Mouse (Mus musculus): ENCODE results near the gene Car10. TPM values are rescaled to one million over a fixed set of nuclear protein-coding genes. Genes with fewer than 3 reads are reported as not detected.

The Car10 gene
- polyA plus RNA-seq, 1 experiment from 2014 or later = 0.06 TPM

GRCm38 (mm10) chr11:93501671-93502070 lies 403.8 kb downstream of the Car10 start:
- H3K9me3 ChIP-seq (replicated peaks) = no peaks in the 10 kb centered on the region
- no peak overlapping the region for H3K4me3 ChIP-seq
- no peak overlapping the region for H3K27ac ChIP-seq (ENCODE audit: poor library complexity, severe bottlenecking)
- no peak for ATAC-seq (ENCODE audit: insufficient number of reproducible peaks, low FRiP score)
- no peaks in the 10 kb centered on the region for H3K4me1 ChIP-seq (replicated peaks)
- H3K27me3 ChIP-seq (replicated peaks) = no peaks in the 10 kb centered on the region
- H3K36me3 ChIP-seq = no peaks in the 10 kb centered on the region
- 82% methylated on average over 5 of the region's 5 CpGs for WGBS
- H3K9ac ChIP-seq = no peak overlapping the region
- H3K4me2 ChIP-seq = no peak overlapping the region

DNA sequence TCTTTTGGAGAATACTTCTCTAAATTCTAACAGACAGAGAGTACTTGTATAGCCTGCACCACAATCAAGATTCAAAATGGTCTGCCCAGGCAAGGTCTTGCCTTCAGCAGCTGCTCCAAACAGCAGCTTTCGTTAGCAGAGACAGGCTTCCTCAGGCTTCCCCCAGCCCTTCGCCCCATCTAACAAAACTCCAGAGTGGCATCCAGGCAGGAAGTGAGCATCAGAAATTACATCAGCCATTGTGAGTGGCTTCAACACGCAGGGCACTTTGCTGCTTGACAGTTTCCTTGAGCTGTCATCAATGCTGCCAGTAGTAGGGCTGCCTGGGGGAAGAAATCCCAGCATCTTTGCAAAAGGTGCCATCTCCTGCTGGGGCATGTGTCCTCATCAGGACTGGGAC lies 405.0 kb downstream of the Car10 start:
- no peak for ATAC-seq (ENCODE audit: insufficient number of reproducible peaks, low FRiP score)
- H3K4me2 ChIP-seq = no peak overlapping the region
- no peaks in the 10 kb centered on the region for H3K9me3 ChIP-seq (replicated peaks)
- no peak overlapping the region for H3K9ac ChIP-seq
- H3K27me3 ChIP-seq (replicated peaks) = no peaks in the 10 kb centered on the region
- no peaks in the 10 kb centered on the region for H3K36me3 ChIP-seq
- no peak overlapping the region for H3K27ac ChIP-seq (ENCODE audit: poor library complexity, severe bottlenecking)
- no peak overlapping the region for H3K4me3 ChIP-seq
- H3K4me1 ChIP-seq (replicated peaks) = no peaks in the 10 kb centered on the region
- WGBS = 34% methylated on average over 3 of the region's 3 CpGs

DNA sequence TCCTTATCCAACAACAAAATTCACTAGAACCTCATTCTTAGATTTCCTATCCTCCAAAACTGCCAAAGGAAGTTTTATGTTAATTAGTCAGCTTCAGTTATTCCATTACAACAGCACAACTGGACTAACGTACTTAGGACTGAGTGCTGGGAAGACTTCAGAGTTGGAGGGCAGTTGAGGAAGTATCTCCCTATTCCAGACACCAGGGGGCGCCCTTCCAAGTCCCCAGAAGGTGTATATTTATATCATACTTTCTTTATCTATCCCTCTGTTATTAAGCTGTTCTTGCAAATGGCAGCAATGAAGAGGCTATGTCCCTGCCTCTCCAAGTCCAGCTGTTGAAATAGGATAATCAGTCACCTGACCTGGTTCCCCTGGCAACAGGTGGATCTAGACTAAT lies 405.6 kb downstream of the Car10 start:
- no peaks in the 10 kb centered on the region for H3K36me3 ChIP-seq
- no peaks in the 10 kb centered on the region for H3K27me3 ChIP-seq (replicated peaks)
- H3K4me1 ChIP-seq (replicated peaks) = no peaks in the 10 kb centered on the region
- H3K27ac ChIP-seq (ENCODE audit: poor library complexity, severe bottlenecking) = no peak overlapping the region
- no peak overlapping the region for H3K9ac ChIP-seq
- H3K4me2 ChIP-seq = no peak overlapping the region
- no peak overlapping the region for H3K4me3 ChIP-seq
- WGBS = 26% methylated on average over 2 of the region's 2 CpGs
- H3K9me3 ChIP-seq (replicated peaks) = no peaks in the 10 kb centered on the region
- no peak for ATAC-seq (ENCODE audit: insufficient number of reproducible peaks, low FRiP score)

- H3K4me3 ChIP-seq = no peak overlapping the region
- no peak for ATAC-seq (ENCODE audit: insufficient number of reproducible peaks, low FRiP score)
- no peaks in the 10 kb centered on the region for H3K4me1 ChIP-seq (replicated peaks)
- H3K27me3 ChIP-seq (replicated peaks) = no peaks in the 10 kb centered on the region
- H3K36me3 ChIP-seq = no peaks in the 10 kb centered on the region
- 59% methylated on average over 11 of the region's 11 CpGs for WGBS
- no peak overlapping the region for H3K9ac ChIP-seq
- no peak overlapping the region for H3K4me2 ChIP-seq
- no peaks in the 10 kb centered on the region for H3K9me3 ChIP-seq (replicated peaks)
- H3K27ac ChIP-seq (ENCODE audit: poor library complexity, severe bottlenecking) = no peak overlapping the region
Measured at GRCm38 (mm10) chr11:93509527-93510235, 411.9 kb downstream of the Car10 start.

- Histone ChIP-seq H3K27ac (ENCODE audit: poor library complexity, severe bottlenecking) (no peak overlapping the region), H3K4me2 (no peak overlapping the region), H3K4me1 (replicated peaks) (no peaks in the 10 kb centered on the region), H3K9ac (no peak overlapping the region), H3K4me3 (no peak overlapping the region), H3K36me3 (no peaks in the 10 kb centered on the region), H3K9me3 (replicated peaks) (no peaks in the 10 kb centered on the region), H3K27me3 (replicated peaks) (no peaks in the 10 kb centered on the region)
- ATAC-seq (ENCODE audit: insufficient number of reproducible peaks, low FRiP score) = no peak
- 69% methylated on average over 2 of the region's 2 CpGs for WGBS
Measured at GRCm38 (mm10) chr11:93512843-93513242, 415.0 kb downstream of the Car10 start.

DNA sequence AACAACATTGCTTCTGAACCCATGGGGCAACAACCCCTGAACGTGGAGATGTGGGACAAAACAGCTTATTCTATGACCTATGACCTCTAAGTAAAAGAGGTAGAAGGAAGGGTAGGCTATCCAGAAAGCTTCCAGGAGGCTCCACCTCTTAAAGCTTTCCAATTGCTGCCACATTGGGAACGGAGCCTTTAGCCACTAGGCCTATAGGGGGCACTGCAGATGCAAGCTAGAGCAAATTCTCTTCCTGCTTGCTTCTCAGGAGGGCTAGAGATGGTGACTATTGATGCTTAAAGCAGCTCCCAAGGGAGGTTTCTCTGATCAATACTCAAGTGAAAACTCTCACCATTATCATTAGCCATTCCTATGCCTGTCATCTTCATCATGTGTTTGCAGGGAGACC lies 416.6 kb downstream of the Car10 start:
- Histone ChIP-seq H3K9ac (no peak overlapping the region), H3K27me3 (replicated peaks) (no peaks in the 10 kb centered on the region), H3K27ac (ENCODE audit: poor library complexity, severe bottlenecking) (no peak overlapping the region), H3K4me1 (replicated peaks) (no peaks in the 10 kb centered on the region), H3K36me3 (no peaks in the 10 kb centered on the region), H3K4me3 (no peak overlapping the region), H3K9me3 (replicated peaks) (no peaks in the 10 kb centered on the region), H3K4me2 (no peak overlapping the region)
- no peak for ATAC-seq (ENCODE audit: insufficient number of reproducible peaks, low FRiP score)
- 19% methylated on average over 2 of the region's 2 CpGs for WGBS

DNA sequence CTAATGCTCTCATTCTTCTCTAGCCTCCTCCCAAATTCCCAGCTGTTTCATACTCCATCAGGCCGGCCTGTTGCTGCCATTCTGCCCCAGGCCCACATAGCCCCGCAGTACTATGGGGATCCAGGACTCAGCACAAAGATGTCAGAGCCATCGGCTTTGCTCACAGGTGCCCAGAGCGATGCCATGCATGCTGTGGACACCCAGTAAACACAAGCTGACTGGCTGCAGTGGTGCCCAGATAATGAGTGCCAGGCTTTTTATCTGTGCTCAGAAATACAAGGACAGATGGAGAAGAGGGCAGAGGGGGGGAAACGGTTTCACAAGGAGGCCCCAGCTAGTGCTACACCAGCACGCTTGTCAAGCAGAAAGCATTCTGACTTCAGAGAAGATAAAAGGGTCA lies 417.7 kb downstream of the Car10 start:
- Histone ChIP-seq H3K27ac (ENCODE audit: poor library complexity, severe bottlenecking) (no peak overlapping the region), H3K4me2 (no peak overlapping the region), H3K9me3 (replicated peaks) (no peaks in the 10 kb centered on the region), H3K4me1 (replicated peaks) (no peaks in the 10 kb centered on the region), H3K36me3 (no peaks in the 10 kb centered on the region), H3K27me3 (replicated peaks) (no peaks in the 10 kb centered on the region), H3K9ac (no peak overlapping the region), H3K4me3 (no peak overlapping the region)
- 77% methylated on average over 6 of the region's 6 CpGs for WGBS
- ATAC-seq (ENCODE audit: insufficient number of reproducible peaks, low FRiP score) = no peak

GRCm38 (mm10) chr11:93516216-93516615 lies 418.4 kb downstream of the Car10 start:
- H3K9ac ChIP-seq = no peak overlapping the region
- H3K4me3 ChIP-seq = no peak overlapping the region
- no peak overlapping the region for H3K4me2 ChIP-seq
- no peak for ATAC-seq (ENCODE audit: insufficient number of reproducible peaks, low FRiP score)
- no peaks in the 10 kb centered on the region for H3K4me1 ChIP-seq (replicated peaks)
- H3K27me3 ChIP-seq (replicated peaks) = no peaks in the 10 kb centered on the region
- WGBS = 70% methylated on average over 9 of the region's 9 CpGs
- no peaks in the 10 kb centered on the region for H3K9me3 ChIP-seq (replicated peaks)
- H3K27ac ChIP-seq (ENCODE audit: poor library complexity, severe bottlenecking) = no peak overlapping the region
- no peaks in the 10 kb centered on the region for H3K36me3 ChIP-seq

GRCm38 (mm10) chr11:93516946-93517345 lies 419.1 kb downstream of the Car10 start:
- 75% methylated on average over 2 of the region's 2 CpGs for WGBS
- Histone ChIP-seq H3K4me1 (replicated peaks) (no peaks in the 10 kb centered on the region), H3K4me3 (no peak overlapping the region), H3K36me3 (no peaks in the 10 kb centered on the region), H3K9me3 (replicated peaks) (no peaks in the 10 kb centered on the region), H3K9ac (no peak overlapping the region), H3K4me2 (no peak overlapping the region), H3K27me3 (replicated peaks) (no peaks in the 10 kb centered on the region), H3K27ac (ENCODE audit: poor library complexity, severe bottlenecking) (no peak overlapping the region)
- ATAC-seq (ENCODE audit: insufficient number of reproducible peaks, low FRiP score) = no peak

DNA sequence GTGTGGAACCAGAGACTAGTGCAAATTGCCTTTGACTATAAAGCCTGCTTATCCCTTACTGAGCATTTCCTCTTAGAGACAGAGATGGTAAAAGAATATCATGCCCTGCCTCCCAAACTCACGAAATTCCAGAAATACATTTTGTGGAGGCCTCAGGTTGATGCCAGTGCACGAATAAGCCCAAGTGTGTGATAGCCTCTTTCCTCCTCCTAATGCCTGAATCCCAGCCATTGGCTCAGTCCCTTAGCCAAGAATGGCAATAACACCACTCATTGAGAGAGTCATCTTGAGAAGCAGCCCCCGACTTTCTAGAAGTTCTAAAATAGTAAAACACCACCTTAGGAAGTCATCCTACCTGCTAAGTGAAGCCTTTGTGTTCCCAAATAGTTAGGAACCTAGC lies 424.7 kb downstream of the Car10 start:
- Histone ChIP-seq H3K36me3 (no peaks in the 10 kb centered on the region), H3K4me1 (replicated peaks) (no peaks in the 10 kb centered on the region), H3K4me2 (no peak overlapping the region), H3K4me3 (no peak overlapping the region), H3K9me3 (replicated peaks) (no peaks in the 10 kb centered on the region), H3K27ac (ENCODE audit: poor library complexity, severe bottlenecking) (no peak overlapping the region), H3K9ac (no peak overlapping the region), H3K27me3 (replicated peaks) (no peaks in the 10 kb centered on the region)
- ATAC-seq (ENCODE audit: insufficient number of reproducible peaks, low FRiP score) = no peak
- WGBS = 78% methylated on average over 3 of the region's 3 CpGs

GRCm38 (mm10) chr11:93525921-93526320 lies 428.1 kb downstream of the Car10 start:
- ATAC-seq (ENCODE audit: insufficient number of reproducible peaks, low FRiP score) = no peak
- H3K4me2 ChIP-seq = no peak overlapping the region
- no peaks in the 10 kb centered on the region for H3K36me3 ChIP-seq
- H3K27me3 ChIP-seq (replicated peaks) = no peaks in the 10 kb centered on the region
- WGBS = 69% methylated on average over 3 of the region's 3 CpGs
- no peaks in the 10 kb centered on the region for H3K9me3 ChIP-seq (replicated peaks)
- H3K27ac ChIP-seq (ENCODE audit: poor library complexity, severe bottlenecking) = no peak overlapping the region
- no peak overlapping the region for H3K4me3 ChIP-seq
- no peaks in the 10 kb centered on the region for H3K4me1 ChIP-seq (replicated peaks)
- no peak overlapping the region for H3K9ac ChIP-seq

DNA sequence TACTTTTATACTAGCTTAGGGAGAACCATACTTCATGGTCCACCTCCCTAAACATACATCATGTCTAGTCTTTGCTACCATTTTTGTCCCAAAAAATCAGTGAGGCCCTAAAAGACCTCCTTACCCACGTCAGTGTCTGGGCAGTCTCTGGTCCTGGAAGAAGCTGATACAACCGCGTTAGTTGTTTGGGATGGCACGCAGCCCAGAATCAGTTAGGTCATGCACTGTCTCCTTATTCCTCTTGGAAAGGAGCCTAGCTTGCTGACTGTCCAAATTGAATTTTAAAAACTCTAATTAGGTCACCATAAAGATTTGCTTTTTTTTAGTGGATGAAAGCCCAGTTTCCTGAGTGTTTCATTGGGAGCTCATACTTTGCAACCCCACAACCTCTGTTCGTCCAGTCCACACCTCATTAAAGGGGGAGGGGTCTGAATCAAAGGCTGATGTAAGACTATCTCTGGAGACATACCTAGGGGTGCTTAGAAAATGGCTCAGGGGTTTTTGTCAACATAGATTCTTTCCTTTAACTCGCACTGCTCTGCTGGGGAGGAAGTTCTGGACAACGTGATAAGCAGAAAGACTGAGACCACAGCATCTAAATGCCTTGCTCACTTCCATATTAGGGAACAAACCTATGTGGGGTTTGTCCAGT lies 433.3 kb downstream of the Car10 start:
- Histone ChIP-seq H3K4me2 (no peak overlapping the region), H3K27me3 (replicated peaks) (no peaks in the 10 kb centered on the region), H3K36me3 (no peaks in the 10 kb centered on the region), H3K4me3 (no peak overlapping the region), H3K4me1 (replicated peaks) (no peaks in the 10 kb centered on the region), H3K9ac (no peak overlapping the region), H3K27ac (ENCODE audit: poor library complexity, severe bottlenecking) (peak overlapping the region; percentile 47; the same call in 1 of the 2 replicates), H3K9me3 (replicated peaks) (no peaks in the 10 kb centered on the region)
- 32% methylated on average over 7 of the region's 7 CpGs for WGBS
- peak; percentile 91 for ATAC-seq (ENCODE audit: insufficient number of reproducible peaks, low FRiP score)

Data from heart, embryonic 12.5 days (tissue).